Mouse (Mus musculus): ENCODE data around the gene Nxnl1. TPM values are rescaled to one million over a fixed set of nuclear protein-coding genes. Genes with fewer than 3 reads are reported as not detected.
"Not testable (repeated sequence)": the region's sequence is repeated elsewhere in the genome, so short reads cannot be mapped to it uniquely, and the experiment has no call there.

Gene Nxnl1
- polyA plus RNA-seq, 1 experiment from 2014 or later: not detected

GRCm38 (mm10) chr8:71530735-71531467 lies 35.5 kb downstream of the Nxnl1 start:
- H3K27me3 ChIP-seq: peaks cover 33% of the 10 kb centered on the region
- not testable (repeated sequence) for ATAC-seq (ENCODE audit: insufficient number of reproducible peaks, insufficient read depth, low FRiP score, low TSS enrichment, low read depth); H3K36me3 ChIP-seq; H3K9me3 ChIP-seq; H3K4me3 ChIP-seq (replicated peaks); H3K4me2 ChIP-seq; H3K4me1 ChIP-seq (replicated peaks); H3K27ac ChIP-seq; H3K9ac ChIP-seq (replicated peaks)
- WGBS: 73% methylated on average over 6 of the region's 12 CpGs

GRCm38 (mm10) chr8:71528362-71529073 lies 37.9 kb downstream of the Nxnl1 start:
- H3K27ac ChIP-seq: peak overlapping the region; percentile 50
- H3K4me3 ChIP-seq (replicated peaks): no peak overlapping the region
- WGBS: 78% methylated on average over 11 of the region's 11 CpGs
- no peak overlapping the region for H3K9ac ChIP-seq (replicated peaks)
- no peak for ATAC-seq (ENCODE audit: insufficient number of reproducible peaks, insufficient read depth, low FRiP score, low TSS enrichment, low read depth)
- H3K4me1 ChIP-seq (replicated peaks): peaks cover 9% of the 10 kb centered on the region; the same call in 1 of the 2 replicates
- H3K36me3 ChIP-seq: no peaks in the 10 kb centered on the region
- H3K27me3 ChIP-seq: peaks cover 48% of the 10 kb centered on the region
- H3K4me2 ChIP-seq: no peak overlapping the region
- no peaks in the 10 kb centered on the region for H3K9me3 ChIP-seq

- Histone ChIP-seq H3K9me3 (no peaks in the 10 kb centered on the region), H3K36me3 (no peaks in the 10 kb centered on the region), H3K4me2 (no peak overlapping the region), H3K9ac (replicated peaks) (0 out of 2 replicates have a peak overlapping the region, but pooled peaks have one; percentile 31), H3K27ac (no peak overlapping the region), H3K4me3 (replicated peaks) (no peak overlapping the region), H3K4me1 (replicated peaks) (peaks cover 9% of the 10 kb centered on the region; the same call in 1 of the 2 replicates), H3K27me3 (peaks cover 60% of the 10 kb centered on the region)
- 47% methylated on average over 3 of the region's 3 CpGs for WGBS
- ATAC-seq (ENCODE audit: insufficient number of reproducible peaks, insufficient read depth, low FRiP score, low TSS enrichment, low read depth): no peak
Measured at GRCm38 (mm10) chr8:71527162-71527870, 39.1 kb downstream of the Nxnl1 start.

DNA sequence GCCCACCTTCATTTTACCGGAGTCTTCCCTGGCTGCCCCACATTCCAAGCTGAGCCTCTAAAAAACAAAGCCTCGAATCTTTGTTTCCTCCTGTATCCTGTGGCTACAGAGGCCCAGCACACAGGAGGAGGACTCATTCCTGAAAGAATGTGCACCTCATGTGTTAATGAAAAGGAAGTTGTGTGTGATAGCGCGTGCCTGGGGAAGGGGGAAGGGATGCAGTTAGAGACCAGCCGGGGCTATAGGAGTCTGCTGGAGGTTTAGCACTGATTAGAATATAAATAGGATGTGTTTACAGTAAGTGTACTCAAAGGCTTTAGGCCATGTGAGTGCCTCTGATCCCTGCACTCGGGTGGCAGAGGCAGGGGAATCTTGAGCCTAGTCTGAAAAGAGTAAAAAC lies 40.1 kb downstream of the Nxnl1 start:
- no peak overlapping the region for H3K27ac ChIP-seq
- 10% methylated on average over 6 of the region's 6 CpGs for WGBS
- H3K27me3 ChIP-seq: peaks cover 61% of the 10 kb centered on the region
- H3K4me3 ChIP-seq (replicated peaks): no peak overlapping the region
- no peak overlapping the region for H3K4me2 ChIP-seq
- H3K9ac ChIP-seq (replicated peaks): no peak overlapping the region
- H3K36me3 ChIP-seq: no peaks in the 10 kb centered on the region
- H3K4me1 ChIP-seq (replicated peaks): peaks cover 12% of the 10 kb centered on the region; the same call in 1 of the 2 replicates
- no peak for ATAC-seq (ENCODE audit: insufficient number of reproducible peaks, insufficient read depth, low FRiP score, low TSS enrichment, low read depth)
- H3K9me3 ChIP-seq: no peaks in the 10 kb centered on the region

DNA sequence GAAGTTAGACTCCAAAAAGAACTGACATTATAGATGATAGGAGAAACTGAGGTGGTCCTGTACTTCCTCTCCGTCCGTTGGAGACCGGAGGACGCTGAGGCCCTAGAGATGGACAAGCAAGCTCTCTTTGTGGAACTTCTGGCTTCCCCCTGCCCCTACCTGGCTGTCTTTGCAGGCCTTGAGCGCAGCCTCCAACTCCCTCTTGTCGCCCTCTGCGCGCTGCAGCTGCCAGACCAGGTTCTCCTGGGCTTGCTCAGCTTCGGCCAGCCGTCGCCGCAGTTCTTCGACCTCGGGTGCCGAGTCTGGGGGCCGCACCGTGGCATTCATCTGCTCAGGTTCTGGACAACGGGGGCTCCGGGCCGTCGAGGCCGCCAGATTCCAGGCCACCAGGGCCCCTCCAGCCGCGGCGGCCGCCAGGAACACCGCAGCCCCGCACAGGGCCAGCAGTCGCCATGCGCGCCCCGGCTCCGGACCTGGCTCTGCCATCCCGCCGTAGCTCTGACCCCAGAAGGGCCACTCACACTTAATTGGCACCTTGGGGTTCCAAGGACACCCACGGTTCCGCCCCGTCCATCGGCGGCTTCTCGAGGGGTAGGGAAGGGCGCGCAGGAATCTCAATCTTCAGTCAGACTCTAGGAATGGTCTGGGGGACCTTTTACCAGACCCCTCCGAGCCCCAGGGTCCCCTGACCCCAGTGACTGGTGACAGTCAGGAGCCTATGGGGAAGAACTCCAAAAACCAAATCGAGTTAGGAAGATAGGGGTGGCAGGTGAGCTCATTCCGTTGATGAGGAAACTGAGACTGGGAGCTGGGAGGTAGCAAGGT lies 41.0 kb downstream of the Nxnl1 start, which contains the start of gene Ccdc194:
TSS of gene Ccdc194 (minus strand) at position 486 of the 825 bp plus-strand sequence.
- Histone ChIP-seq H3K4me3 (replicated peaks) (peak within 1 kb of the TSS; percentile 28), H3K27ac (no peak within 1 kb of the TSS), H3K4me2 (peak within 1 kb of the TSS; percentile 44), H3K9me3 (no peaks in the 10 kb centered on the region), H3K27me3 (peaks cover 61% of the 10 kb centered on the region), H3K4me1 (replicated peaks) (peaks cover 13% of the 10 kb centered on the region; the same call in 1 of the 2 replicates), H3K36me3 (no peaks in the 10 kb centered on the region), H3K9ac (replicated peaks) (no peak within 1 kb of the TSS)
- ATAC-seq (ENCODE audit: insufficient number of reproducible peaks, insufficient read depth, low FRiP score, low TSS enrichment, low read depth): no peak
- 6% methylated on average over 46 of the region's 46 CpGs for WGBS

DNA sequence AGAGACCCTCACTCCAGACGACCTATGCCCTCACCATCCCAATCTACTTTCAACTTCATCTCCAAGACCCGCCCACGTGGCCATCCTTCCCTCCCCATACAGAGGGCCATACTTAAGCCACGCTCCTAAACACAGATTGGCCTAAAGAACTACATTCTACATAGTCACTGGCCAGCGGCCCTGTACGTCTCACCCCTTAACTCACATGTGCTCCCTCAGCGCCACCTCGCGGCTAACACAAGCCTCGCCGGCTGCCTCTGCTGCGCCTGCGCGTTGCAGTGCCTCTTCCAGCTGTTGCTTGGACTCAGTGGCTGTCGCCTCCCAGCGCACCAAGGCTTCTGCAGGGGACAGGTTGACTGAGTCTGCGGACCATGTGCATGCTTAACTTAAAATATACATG lies 44.8 kb downstream of the Nxnl1 start:
- no peak overlapping the region; the same call in 1 of the 2 replicates for H3K9ac ChIP-seq (replicated peaks)
- 4% methylated on average over 17 of the region's 17 CpGs for WGBS

GRCm38 (mm10) chr8:71519037-71519825 lies 47.2 kb downstream of the Nxnl1 start:
- not testable (repeated sequence) for H3K27ac ChIP-seq; H3K4me1 ChIP-seq (replicated peaks); H3K36me3 ChIP-seq; H3K4me2 ChIP-seq; H3K9me3 ChIP-seq; H3K4me3 ChIP-seq (replicated peaks); ATAC-seq (ENCODE audit: insufficient number of reproducible peaks, insufficient read depth, low FRiP score, low TSS enrichment, low read depth); H3K9ac ChIP-seq (replicated peaks)
- H3K27me3 ChIP-seq: peaks cover 20% of the 10 kb centered on the region
- 38% methylated on average over 10 of the region's 10 CpGs for WGBS

More for the DNA sequence above, 44.8 kb downstream of the Nxnl1 start:
- H3K9me3 ChIP-seq: no peaks in the 10 kb centered on the region
- peak; percentile 79; the same call in 1 of the 2 replicates for ATAC-seq (ENCODE audit: insufficient number of reproducible peaks, insufficient read depth, low FRiP score, low TSS enrichment, low read depth)
- no peak overlapping the region for H3K27ac ChIP-seq
- peak overlapping the region; percentile 35 for H3K4me2 ChIP-seq
- no peaks in the 10 kb centered on the region for H3K36me3 ChIP-seq
- H3K27me3 ChIP-seq: peaks cover 45% of the 10 kb centered on the region
- peaks cover 10% of the 10 kb centered on the region; the same call in 1 of the 2 replicates for H3K4me1 ChIP-seq (replicated peaks)
- H3K4me3 ChIP-seq (replicated peaks): no peak overlapping the region

- H3K4me2 ChIP-seq: no peak overlapping the region
- no peak overlapping the region for H3K4me3 ChIP-seq (replicated peaks)
- peaks cover under 1% of the 10 kb centered on the region; the same call in 1 of the 2 replicates for H3K27me3 ChIP-seq
- ATAC-seq (ENCODE audit: insufficient number of reproducible peaks, insufficient read depth, low FRiP score, low TSS enrichment, low read depth): no peak
- no peaks in the 10 kb centered on the region for H3K36me3 ChIP-seq
- no peak overlapping the region for H3K27ac ChIP-seq
- 18% methylated on average over 6 of the region's 6 CpGs for WGBS
- no peaks in the 10 kb centered on the region for H3K9me3 ChIP-seq
- 0 out of 2 replicates have a peak, but pooled peaks cover 5% of the 10 kb centered on the region for H3K4me1 ChIP-seq (replicated peaks)
- no peak overlapping the region for H3K9ac ChIP-seq (replicated peaks)
Measured at GRCm38 (mm10) chr8:71516786-71517185, 49.6 kb downstream of the Nxnl1 start.

DNA sequence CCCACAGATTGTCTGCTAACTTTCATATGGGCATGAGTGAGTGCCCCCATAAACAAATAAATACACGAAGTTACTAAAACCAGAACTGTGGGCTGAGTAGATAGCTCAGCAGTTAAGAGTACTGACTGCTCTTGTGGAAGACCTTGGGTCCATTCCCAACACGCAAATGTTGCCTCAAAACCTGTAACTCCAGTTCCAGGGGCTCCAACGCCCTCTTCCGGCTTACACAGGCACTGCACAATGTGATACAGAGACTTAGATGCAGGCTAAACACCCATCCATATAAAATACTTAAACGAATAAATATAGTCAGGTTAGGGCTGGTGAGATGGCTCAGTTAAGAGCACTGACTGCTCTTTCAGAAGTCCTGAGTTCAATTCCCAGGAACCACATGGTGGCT lies 51.4 kb downstream of the Nxnl1 start:
- H3K27me3 ChIP-seq: peaks cover 18% of the 10 kb centered on the region
- no peak overlapping the region for H3K9ac ChIP-seq (replicated peaks)
- WGBS: 68% methylated on average over 5 of the region's 5 CpGs
- no peak overlapping the region for H3K27ac ChIP-seq
- no peaks in the 10 kb centered on the region for H3K4me1 ChIP-seq (replicated peaks)
- no peak for ATAC-seq (ENCODE audit: insufficient number of reproducible peaks, insufficient read depth, low FRiP score, low TSS enrichment, low read depth)
- H3K4me2 ChIP-seq: no peak overlapping the region
- no peak overlapping the region for H3K4me3 ChIP-seq (replicated peaks)
- no peaks in the 10 kb centered on the region for H3K9me3 ChIP-seq
- no peaks in the 10 kb centered on the region for H3K36me3 ChIP-seq

Measured in limb, embryonic 12.5 days (tissue).